Mouse (Mus musculus) lung, postnatal 0 days (tissue): ENCODE data around the gene Dnah3.

Experiments used
- CTCF ChIP-seq: IDR thresholded peaks from 2 replicates; pipeline ENCODE4 v1.5.1; 2016; ENCODE audit warnings: antibody characterized with exemption, mild to moderate bottlenecking
- EP300 ChIP-seq: IDR thresholded peaks from 2 replicates; pipeline ENCODE4 v1.6.1; 2016; ENCODE audit warnings: antibody characterized with exemption, mild to moderate bottlenecking, control low read depth

DNA sequence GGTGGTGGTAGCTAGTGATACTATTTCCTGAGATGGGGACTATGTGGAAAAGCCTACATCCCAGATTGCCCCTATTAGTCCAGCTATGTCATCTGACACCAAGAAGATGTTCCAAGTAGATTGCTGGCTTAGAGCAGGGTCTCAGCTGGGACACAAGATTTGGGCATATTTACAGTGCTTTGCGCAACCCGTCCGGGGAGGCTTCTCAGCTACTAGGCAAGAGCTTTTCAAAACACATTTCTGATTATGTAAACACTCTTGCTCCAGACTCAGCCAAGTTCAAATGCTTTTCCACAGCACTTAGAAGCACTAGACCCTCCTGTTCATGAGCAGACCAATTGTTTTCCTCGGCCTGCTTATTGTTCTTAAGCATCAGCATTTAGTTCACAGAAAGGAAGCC, 28.7 kb upstream of the Dnah3 start:
- no peak for TF ChIP-seq CTCF
- peak; percentile 82 for TF ChIP-seq EP300
